Mouse (Mus musculus): ENCODE measurements at regions not wholly inside any gene's neighbourhood (a gene's known extent, or its start where the extent isn't known, plus 50 kb on each side); places are given as distances from the start of the nearest gene placed in this dataset.

DNA sequence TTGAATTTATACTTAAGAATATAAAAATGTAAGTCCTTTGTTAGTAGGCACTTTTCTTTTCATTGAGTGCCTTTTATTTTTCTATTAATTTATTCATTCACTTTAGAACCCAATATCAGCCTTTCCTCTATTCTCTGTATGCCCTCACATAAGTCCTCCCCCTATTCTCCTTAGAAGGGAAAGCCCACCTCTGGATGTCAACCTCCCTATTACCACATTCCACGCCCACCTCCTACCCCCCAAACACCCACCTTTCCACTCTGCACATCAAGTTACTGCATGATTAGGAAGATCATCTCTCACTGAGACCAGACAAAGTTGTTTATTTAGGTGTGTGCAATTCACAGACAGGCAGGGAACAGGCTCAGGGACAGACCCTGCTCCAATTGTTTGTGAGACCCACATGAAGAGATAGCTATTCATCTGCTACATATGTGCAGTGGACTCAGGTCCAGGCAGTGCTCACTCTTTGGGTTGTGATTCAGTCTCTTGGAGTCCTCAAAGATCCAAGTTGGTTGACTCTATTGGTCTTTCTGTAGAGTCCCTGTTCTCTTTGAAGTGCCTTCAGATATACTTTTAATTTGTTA, 394.7 kb upstream of the Cobl start:
- Histone ChIP-seq H3K4me1 (ENCODE audit: control insufficient read depth, insufficient read depth, low read length) (no peaks in the 10 kb centered on the region), H3K27ac (replicated peaks; ENCODE audit: low read depth, low read length) (no peak overlapping the region), H3K4me2 (replicated peaks; ENCODE audit: low read depth, low read length, severe bottlenecking) (no peak overlapping the region), H3K36me3 (ENCODE audit: control insufficient read depth, insufficient read depth, low read length) (no peaks in the 10 kb centered on the region), H3K4me3 (replicated peaks; ENCODE audit: low read length) (no peak overlapping the region), H3K9ac (ENCODE audit: low read depth, low read length, severe bottlenecking) (no peak overlapping the region), H3K27me3 (ENCODE audit: control insufficient read depth, insufficient read depth, low read length) (no peaks in the 10 kb centered on the region), H3K9me3 (ENCODE audit: control insufficient read depth, low read length) (no peaks in the 10 kb centered on the region)
- no peak for TF ChIP-seq POLR2A (IDR thresholded peaks at IDR 0.05; ENCODE audit: borderline replicate concordance, extremely low read depth, insufficient read depth, insufficient read length)
- ATAC-seq (ENCODE audit: low FRiP score, low read depth) (no peak), DNase-seq (ENCODE audit: low spot score) (no peak)
- WGBS, result 71% methylated on average over 1 of the region's 1 CpGs

DNA sequence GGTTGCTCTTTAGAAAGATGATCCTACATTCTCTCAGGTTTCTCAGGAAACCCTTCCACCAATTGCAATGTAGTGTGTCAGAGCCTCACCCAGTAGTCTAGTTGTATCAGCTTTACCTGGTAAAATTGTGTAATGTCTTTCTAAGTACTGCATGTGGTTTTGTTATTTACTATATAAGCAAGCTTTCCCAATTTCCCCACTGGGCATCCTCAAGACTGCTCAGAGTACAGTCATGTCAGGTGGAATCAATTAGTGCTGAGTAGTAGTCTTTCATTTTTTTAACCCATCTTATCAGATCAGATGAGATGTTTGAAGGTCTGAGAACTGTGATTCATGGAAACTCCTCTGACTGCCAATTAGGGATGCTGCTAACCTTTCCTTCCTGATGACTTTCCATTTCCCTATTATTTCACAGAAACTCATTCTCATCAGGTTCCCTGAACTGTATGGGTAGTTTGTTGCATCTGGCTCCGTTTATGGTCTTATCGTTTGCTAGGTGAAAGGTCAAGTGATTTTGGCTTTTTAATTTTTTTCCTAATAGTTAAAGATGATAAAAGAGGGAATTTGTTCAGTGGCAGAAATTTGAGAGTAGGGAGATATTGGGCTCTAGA, 393.6 kb upstream of the Cobl start:
- Histone ChIP-seq H3K27ac (replicated peaks; ENCODE audit: low read depth, low read length) (no peak overlapping the region), H3K27me3 (ENCODE audit: control insufficient read depth, insufficient read depth, low read length) (no peaks in the 10 kb centered on the region), H3K4me1 (ENCODE audit: control insufficient read depth, insufficient read depth, low read length) (no peaks in the 10 kb centered on the region), H3K9ac (ENCODE audit: low read depth, low read length, severe bottlenecking) (no peak overlapping the region), H3K4me2 (replicated peaks; ENCODE audit: low read depth, low read length, severe bottlenecking) (no peak overlapping the region), H3K9me3 (ENCODE audit: control insufficient read depth, low read length) (no peaks in the 10 kb centered on the region), H3K4me3 (replicated peaks; ENCODE audit: low read length) (no peak overlapping the region), H3K36me3 (ENCODE audit: control insufficient read depth, insufficient read depth, low read length) (no peaks in the 10 kb centered on the region)
- no peak for DNase-seq (ENCODE audit: low spot score)
- 82% methylated on average over 2 of the region's 2 CpGs for WGBS
- ATAC-seq (ENCODE audit: low FRiP score, low read depth), result no peak
- no peak for TF ChIP-seq POLR2A (IDR thresholded peaks at IDR 0.05; ENCODE audit: borderline replicate concordance, extremely low read depth, insufficient read depth, insufficient read length)

GRCm38 (mm10) chr11:12857358-12858199, 392.8 kb upstream of the Cobl start:
- DNase-seq (ENCODE audit: low spot score) (no peak), ATAC-seq (ENCODE audit: low FRiP score, low read depth) (no peak)
- H3K36me3 ChIP-seq (ENCODE audit: control insufficient read depth, insufficient read depth, low read length), result no peaks in the 10 kb centered on the region
- H3K27me3 ChIP-seq (ENCODE audit: control insufficient read depth, insufficient read depth, low read length), result no peaks in the 10 kb centered on the region
- H3K9ac ChIP-seq (ENCODE audit: low read depth, low read length, severe bottlenecking), result no peak overlapping the region
- no peak for TF ChIP-seq POLR2A (IDR thresholded peaks at IDR 0.05; ENCODE audit: borderline replicate concordance, extremely low read depth, insufficient read depth, insufficient read length)
- H3K9me3 ChIP-seq (ENCODE audit: control insufficient read depth, low read length), result no peaks in the 10 kb centered on the region
- H3K4me2 ChIP-seq (replicated peaks; ENCODE audit: low read depth, low read length, severe bottlenecking), result no peak overlapping the region
- no peak overlapping the region for H3K4me3 ChIP-seq (replicated peaks; ENCODE audit: low read length)
- H3K27ac ChIP-seq (replicated peaks; ENCODE audit: low read depth, low read length), result no peak overlapping the region
- WGBS, result 78% methylated on average over 6 of the region's 6 CpGs
- no peaks in the 10 kb centered on the region for H3K4me1 ChIP-seq (ENCODE audit: control insufficient read depth, insufficient read depth, low read length)

- no peak overlapping the region for H3K9ac ChIP-seq (ENCODE audit: low read depth, low read length, severe bottlenecking)
- no peaks in the 10 kb centered on the region for H3K36me3 ChIP-seq (ENCODE audit: control insufficient read depth, insufficient read depth, low read length)
- no peak overlapping the region for H3K4me3 ChIP-seq (replicated peaks; ENCODE audit: low read length)
- no peaks in the 10 kb centered on the region for H3K4me1 ChIP-seq (ENCODE audit: control insufficient read depth, insufficient read depth, low read length)
- H3K4me2 ChIP-seq (replicated peaks; ENCODE audit: low read depth, low read length, severe bottlenecking), result no peak overlapping the region
- ATAC-seq (ENCODE audit: low FRiP score, low read depth) (no peak), DNase-seq (ENCODE audit: low spot score) (no peak)
- no peak for TF ChIP-seq POLR2A (IDR thresholded peaks at IDR 0.05; ENCODE audit: borderline replicate concordance, extremely low read depth, insufficient read depth, insufficient read length)
- H3K27me3 ChIP-seq (ENCODE audit: control insufficient read depth, insufficient read depth, low read length), result no peaks in the 10 kb centered on the region
- no peak overlapping the region for H3K27ac ChIP-seq (replicated peaks; ENCODE audit: low read depth, low read length)
- no peaks in the 10 kb centered on the region for H3K9me3 ChIP-seq (ENCODE audit: control insufficient read depth, low read length)
Measured at GRCm38 (mm10) chr11:12847793-12848192, 383.0 kb upstream of the Cobl start.

DNA sequence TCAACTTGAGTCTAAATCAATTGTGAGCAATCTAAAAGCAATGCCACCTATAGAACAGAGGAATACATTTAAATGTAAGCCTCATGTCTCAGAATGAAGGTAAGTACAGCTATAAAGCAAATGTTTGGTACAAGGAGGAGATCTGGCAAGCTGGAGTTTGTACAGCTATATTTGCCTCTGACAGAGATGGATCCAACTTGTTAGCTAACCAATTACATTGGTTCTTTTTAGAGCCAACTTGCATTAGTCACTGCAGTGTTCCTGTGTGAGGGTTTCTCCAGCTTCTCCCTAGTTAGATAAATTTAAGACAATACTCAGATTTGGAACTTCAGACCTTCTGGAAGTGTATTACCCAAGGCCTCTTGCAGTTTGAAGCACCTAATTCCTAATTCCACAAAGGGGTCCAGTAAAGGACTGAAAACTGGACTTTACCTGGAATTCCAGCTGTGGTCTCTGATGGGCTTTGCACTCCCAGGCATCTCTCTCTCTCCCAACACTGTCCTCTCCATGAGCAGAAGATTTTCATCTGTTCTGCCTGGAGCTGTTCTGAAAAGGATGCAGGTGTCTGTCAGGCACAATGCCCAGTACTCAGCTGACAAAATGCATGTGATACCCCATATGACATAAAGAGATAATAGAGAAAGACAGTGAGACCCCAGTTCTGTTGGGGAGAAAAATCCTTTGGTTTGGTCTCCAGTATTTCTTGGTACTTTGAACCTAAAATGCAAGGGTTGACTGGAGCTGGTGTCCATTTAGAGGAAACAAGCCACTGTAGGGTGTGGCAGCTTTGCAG, 379.1 kb upstream of the Cobl start:
- no peaks in the 10 kb centered on the region for H3K4me1 ChIP-seq (ENCODE audit: control insufficient read depth, insufficient read depth, low read length)
- no peak overlapping the region for H3K4me2 ChIP-seq (replicated peaks; ENCODE audit: low read depth, low read length, severe bottlenecking)
- H3K27me3 ChIP-seq (ENCODE audit: control insufficient read depth, insufficient read depth, low read length), result no peaks in the 10 kb centered on the region
- TF ChIP-seq POLR2A (IDR thresholded peaks at IDR 0.05; ENCODE audit: borderline replicate concordance, extremely low read depth, insufficient read depth, insufficient read length), result no peak
- H3K4me3 ChIP-seq (replicated peaks; ENCODE audit: low read length), result no peak overlapping the region
- DNase-seq (ENCODE audit: low spot score) (no peak), ATAC-seq (ENCODE audit: low FRiP score, low read depth) (no peak)
- H3K27ac ChIP-seq (replicated peaks; ENCODE audit: low read depth, low read length), result no peak overlapping the region
- no peak overlapping the region for H3K9ac ChIP-seq (ENCODE audit: low read depth, low read length, severe bottlenecking)
- no peaks in the 10 kb centered on the region for H3K9me3 ChIP-seq (ENCODE audit: control insufficient read depth, low read length)
- H3K36me3 ChIP-seq (ENCODE audit: control insufficient read depth, insufficient read depth, low read length), result no peaks in the 10 kb centered on the region

Measured in limb, embryonic 14.5 days (tissue).